Mouse (Mus musculus) adrenal gland, postnatal 4 days (tissue): ENCODE measurements around the gene Vmn2r68. TPM values are rescaled to one million over a fixed set of nuclear protein-coding genes. Genes with fewer than 3 reads are reported as not detected.

Experiments used
- DNase-seq, 2 experiments: peaks; one replicate each; pipeline ENCODE4 v3.0.0; 2021 to 2022; ENCODE audit warnings: low spot score in 2 of 2, mixed read lengths in 2 of 2
- long read RNA-seq, 2 experiments: library from polyadenylated mRNA; stranded (forward); transcript quantifications; one replicate each; pipeline ENCODE4 v2.0.0; 2021
- total RNA-seq, 2 experiments: library from RNA; stranded (reverse); gene quantifications; 2 replicates each; pipeline ENCODE4 v1.2.3; 2021

Vmn2r68 gene
- total RNA-seq: not detected
- long read RNA-seq, experiment 1: 0 reads
- long read RNA-seq, experiment 2: 0 reads

- no peak for DNase-seq
Observed at GRCm38 (mm10) chr7:85237683-85238082, at the start of gene Vmn2r68. Gene Vmn2r68 (minus strand): TSS chr7:85237783.

Other genes with a start within 250 kb of the Vmn2r68 start
- gene Vmn2r66, start 225.5 kb downstream of the Vmn2r68 start, total RNA-seq: not detected
- not detected for gene Vmn2r67, start 81.8 kb downstream of the Vmn2r68 start, total RNA-seq
- not detected for gene Vmn2r69, start 178.1 kb upstream of the Vmn2r68 start, total RNA-seq